Mouse (Mus musculus) liver (tissue): ENCODE results near the gene Zfp827.

ENCODE experiments used
- DNase-seq: peaks from one replicate; pipeline ENCODE4 v3.0.0-alpha.2; 2020; ENCODE audit warnings: mixed read lengths

Zfp827 gene

GRCm38 (mm10) chr8:79160302-79160701 is 132.1 kb downstream of the Zfp827 start:
- DNase-seq = no peak

DNA sequence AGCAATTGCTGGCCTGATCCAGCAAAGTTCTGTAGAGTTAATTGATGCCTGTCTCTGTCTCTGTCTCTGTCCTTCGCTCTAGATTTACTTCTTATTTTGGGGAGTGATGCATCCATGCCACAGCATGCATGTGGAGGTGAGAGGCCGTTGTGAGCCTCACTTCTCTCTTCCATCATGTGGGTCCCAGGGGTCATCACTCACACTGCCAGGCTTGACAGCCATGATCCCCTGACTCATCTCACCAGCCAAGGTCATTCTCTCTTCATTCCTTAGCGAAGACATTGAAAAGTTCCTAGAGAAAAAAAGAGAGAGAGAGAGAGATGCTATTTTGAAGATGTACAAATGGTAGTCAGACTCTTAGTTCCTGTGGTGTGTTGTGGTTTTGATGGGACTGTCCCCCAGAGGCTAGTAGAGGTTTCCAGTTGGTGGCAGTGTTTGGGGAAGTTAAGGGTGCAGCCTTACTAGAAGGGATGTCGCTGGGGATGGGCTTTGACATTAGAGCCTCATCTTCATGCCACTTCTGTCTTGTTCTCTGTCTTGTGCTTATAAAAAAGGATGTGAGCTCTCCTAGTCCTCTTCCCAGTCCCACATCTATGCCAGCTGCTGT is 133.0 kb downstream of the Zfp827 start:
- no peak for DNase-seq

DNA sequence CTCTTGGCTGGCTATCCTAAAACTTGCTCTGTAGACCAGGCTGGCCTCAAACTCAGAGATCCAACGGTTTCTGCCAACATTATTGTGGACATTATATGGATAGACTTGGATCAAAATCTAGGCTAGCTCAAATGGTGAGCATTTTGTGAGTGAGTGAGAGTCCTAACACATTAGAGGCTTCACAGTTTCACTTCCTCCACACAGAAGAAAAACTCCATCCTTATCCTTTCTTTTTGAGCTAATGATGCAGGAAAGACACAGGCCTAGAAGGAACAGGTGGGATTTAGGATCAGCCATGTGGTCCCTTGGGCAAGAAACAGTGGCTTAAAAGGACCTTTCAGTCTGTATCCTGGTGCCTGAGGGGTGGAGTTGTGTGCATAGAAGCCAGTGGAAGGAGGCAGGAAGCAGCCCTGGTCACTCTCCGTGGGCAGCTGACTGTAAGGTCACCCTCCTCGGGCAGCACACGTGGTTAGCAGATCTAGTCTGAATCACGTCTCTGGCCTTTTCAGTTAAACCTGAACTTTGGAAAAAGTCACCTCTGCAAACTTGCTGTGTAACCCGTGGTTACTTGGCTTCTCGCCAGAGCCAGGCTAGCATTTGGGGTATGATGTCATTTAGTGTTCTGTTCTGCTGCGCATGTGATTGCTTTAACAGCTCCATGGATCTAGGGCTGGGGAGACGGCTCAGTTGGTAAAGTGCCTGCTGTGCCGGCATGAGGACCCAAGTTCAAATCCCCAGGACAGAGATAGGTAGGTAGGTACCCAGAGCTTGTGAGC is 134.5 kb downstream of the Zfp827 start:
- DNase-seq = peak; percentile 67

- DNase-seq = no peak
Observed at GRCm38 (mm10) chr8:79164336-79164735, 136.1 kb downstream of the Zfp827 start.

- no peak for DNase-seq
Observed at GRCm38 (mm10) chr8:79165276-79165675, 137.0 kb downstream of the Zfp827 start.

- no peak for DNase-seq
Observed at GRCm38 (mm10) chr8:79173606-79174005, 145.4 kb downstream of the Zfp827 start.

DNA sequence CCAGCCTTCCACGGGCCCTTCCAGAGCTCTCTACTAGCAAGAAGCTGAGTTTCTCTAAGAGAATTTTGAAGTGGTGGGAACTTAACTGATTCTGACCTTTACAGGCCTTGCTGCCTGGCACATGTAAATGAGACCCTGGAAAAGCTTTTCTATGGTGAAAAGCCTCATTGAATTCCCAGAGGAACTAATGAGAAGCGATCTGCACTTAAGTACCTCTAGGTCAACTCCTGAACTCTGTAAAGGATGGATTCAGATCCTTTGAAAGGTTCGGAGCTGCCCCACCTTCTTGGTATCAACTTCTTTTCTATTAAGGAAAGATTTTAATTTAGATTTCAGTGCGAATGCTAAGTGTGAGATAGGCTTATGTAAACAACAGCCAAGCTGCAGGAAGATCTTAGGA is 147.8 kb downstream of the Zfp827 start:
- DNase-seq = no peak

- DNase-seq = no peak
Observed at GRCm38 (mm10) chr8:79179678-79180077, 151.4 kb downstream of the Zfp827 start.

DNA sequence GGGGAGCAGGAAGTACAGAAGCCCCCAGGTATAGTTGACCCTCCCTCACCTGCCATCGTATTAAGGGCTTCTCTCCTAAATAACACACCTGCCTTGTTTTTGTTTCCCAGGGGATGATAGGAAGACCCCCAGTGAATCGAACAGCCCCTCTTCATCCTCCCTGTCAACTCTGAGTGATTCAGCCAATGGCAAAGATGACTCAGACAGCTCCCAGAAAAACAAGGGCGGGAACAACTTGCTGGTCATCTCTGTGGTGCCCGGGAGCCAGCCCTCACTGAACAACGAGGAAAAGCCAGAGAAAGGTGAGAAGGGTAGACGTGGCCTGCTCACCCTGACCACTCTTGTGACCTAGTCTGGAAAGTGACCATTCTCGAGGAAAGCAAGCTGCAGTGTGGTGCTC is 157.3 kb downstream of the Zfp827 start:
- DNase-seq = no peak

DNA sequence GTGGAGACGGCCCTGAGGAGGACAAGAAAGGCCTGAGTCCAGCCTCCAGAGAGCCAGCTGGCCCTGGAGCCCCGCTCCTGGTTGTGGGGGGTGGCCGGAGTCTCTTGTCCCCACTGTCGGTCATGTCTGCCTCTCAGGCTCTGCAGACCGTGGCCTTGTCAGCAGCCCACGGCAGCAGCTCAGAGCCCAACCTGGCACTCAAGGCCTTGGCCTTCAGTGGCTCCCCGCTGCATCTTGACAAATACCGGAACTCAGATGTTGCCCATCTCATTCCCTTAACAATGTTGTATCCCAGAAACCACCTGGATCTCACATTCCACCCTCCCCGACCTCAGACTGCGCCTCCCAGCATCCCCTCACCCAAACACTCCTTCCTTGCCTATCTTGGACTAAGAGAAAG is 161.8 kb downstream of the Zfp827 start:
- no peak for DNase-seq

DNA sequence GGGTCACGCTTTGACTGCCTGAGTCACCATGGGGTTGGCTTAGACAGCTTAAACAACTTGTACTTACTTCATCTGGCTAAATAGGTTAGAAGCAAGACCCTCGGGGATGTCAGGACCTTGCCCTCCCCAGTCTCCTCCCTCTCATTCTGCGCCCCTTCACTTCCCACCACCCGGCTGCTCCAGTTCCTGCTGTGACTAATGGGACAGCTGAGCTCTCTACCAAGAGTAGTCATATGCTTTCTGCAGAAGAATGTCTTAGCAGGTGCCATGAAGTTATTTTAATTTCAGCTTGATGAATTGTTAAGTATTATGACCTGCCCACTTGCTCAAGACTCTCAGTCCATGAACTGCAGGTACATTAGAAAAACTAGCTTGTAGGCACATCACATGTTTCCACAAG is 168.2 kb downstream of the Zfp827 start:
- no peak for DNase-seq

- no peak for DNase-seq
Observed at GRCm38 (mm10) chr8:79198675-79199074, 170.4 kb downstream of the Zfp827 start.

DNA sequence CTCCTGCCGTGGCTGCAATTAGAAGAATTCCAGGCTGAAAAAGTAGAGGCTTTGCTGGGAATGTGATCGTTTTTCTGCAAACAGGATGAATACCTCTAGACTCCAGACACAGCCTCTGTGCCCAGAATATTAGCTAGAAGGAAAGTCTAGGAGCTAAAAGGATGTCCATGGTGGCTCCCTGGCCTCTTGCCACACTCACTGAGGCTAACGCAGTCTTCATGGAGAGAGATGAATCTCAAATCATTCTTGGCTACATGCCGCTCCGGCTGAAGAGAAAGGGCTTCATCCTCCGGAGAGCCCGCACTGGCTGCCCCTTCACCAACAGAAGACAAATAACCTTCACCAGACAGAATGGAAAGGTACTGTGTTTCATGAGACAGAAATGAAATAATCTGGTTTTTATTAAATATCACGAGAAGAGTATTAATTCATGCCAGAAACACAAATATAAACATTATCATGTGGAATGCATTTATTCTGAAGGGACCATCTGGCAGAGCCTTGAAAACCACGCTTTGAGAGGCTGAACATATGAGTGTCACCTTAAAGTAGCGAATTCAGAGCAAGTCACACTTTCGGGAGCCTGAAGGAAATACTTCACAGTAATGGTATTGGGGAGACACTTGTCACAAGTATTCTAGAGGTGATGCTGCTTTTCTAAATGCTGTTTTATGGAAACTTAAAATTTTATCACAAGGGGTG is 173.4 kb downstream of the Zfp827 start:
- no peak for DNase-seq

GRCm38 (mm10) chr8:79206895-79207294 is 178.7 kb downstream of the Zfp827 start:
- DNase-seq = no peak

DNA sequence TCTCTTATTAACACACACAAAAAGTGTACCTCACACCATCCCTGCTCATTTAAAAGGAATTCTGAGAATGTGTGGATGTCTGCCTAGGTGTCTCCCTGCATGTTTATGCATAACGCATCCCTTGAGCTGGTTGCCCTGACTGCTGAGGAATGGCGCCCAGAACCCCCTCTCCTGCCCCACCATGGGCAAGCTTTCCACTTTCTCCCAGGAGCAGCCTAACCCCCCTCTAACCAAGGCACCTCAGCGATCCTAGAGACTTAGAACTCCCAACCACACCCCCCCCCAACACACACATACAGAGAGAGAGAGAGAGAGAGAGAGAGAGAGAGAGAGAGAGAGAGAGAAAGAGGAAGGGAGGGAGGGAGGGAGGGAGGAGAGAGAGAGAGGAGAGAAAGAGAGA is 179.9 kb downstream of the Zfp827 start:
- DNase-seq = no peak

GRCm38 (mm10) chr8:79208691-79209640 is 180.7 kb downstream of the Zfp827 start:
- DNase-seq = no peak

DNA sequence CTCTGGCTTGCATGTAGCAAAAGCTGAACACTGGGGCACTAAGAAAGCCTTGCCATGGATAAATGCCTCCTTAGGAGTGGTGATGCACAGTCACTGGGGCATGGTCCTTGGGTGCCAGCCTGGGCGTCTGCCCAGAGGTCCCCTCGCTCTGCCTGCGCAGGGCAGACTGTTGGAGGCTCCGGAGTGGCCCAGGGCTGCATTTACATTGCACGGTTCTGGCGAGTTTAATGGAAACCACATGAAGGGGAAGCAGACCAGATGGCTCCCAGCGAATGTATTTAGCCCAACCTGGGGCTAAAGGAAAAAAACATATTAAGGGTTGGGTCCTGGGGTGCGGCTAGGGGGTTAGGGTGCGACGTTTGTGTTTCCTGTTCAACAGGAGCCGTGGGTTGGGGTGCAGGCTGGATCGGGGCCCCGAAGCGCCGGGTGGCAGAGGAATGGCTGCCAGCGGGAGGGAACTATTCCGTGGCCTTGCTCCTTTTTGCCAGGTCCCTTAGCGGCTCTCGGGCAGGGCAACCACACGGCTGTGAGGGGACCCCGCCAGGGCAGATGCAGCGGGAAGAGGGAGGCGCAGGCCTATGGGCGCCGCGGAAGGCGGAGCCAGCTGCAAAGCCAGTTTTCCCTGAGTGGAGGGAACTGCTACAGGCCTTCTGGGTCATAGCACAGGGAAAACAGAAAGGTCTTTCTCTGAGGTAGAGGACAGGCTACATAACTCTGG is 181.6 kb downstream of the Zfp827 start:
- peak; percentile 49 for DNase-seq

GRCm38 (mm10) chr8:79211630-79212029 is 183.4 kb downstream of the Zfp827 start:
- DNase-seq = no peak

DNA sequence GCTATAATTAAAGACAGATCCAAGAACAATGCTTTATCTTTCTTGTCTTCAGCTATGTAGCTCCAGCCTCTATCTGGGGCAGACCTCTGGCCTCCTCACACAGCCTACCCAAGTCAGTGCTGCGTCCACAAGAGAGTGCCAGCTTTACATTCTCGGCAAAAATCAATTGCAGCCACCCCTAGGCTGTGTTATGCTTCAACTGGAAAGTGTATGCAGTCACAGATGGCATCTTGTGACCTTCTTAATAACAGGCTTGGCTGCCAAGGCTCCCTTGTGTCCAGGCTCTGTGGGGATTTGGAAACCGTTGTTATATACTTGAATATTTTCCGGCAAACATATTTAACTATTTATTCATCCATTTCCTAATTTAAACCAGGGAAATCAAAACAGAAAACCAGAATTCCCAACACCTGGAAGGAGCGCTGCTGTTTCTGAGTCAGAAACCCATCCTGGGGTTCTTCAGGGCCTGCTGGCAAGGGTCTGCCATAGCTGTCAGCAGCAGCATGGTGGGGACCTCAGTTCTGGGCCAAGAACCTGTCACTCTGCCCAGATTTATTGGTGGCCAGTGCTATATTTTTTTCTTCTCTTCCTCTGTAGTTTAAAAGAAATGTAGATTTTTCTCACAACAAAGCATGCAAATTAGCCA is 194.0 kb downstream of the Zfp827 start:
- no peak for DNase-seq

GRCm38 (mm10) chr8:79222752-79223141 is 194.5 kb downstream of the Zfp827 start:
- DNase-seq = no peak

DNA sequence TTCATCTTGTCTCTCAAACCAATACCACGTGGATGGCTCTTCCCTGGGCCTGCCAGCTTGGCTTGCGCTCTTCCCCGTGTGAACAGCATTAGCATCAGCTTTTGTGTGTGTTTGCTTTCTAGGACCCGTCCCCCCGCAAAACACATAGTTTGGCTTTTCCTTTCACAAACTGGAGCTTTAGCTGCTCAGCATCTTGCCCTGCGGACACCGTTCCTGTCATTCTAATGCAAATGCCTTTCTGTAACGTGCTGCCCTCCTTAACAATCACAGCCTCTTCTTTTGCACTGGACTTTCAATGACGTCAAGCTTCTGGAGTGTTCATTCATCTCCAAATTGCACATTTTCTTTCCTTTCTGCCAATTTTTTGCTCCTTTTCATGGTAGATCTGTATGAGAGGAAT is 196.1 kb downstream of the Zfp827 start:
- DNase-seq = no peak

GRCm38 (mm10) chr8:79225586-79225985 is 197.3 kb downstream of the Zfp827 start:
- no peak for DNase-seq
